Mouse (Mus musculus) left cerebral cortex, postnatal 36 days (tissue): ENCODE results near the gene Astn2. TPM values are rescaled to one million over a fixed set of nuclear protein-coding genes. Genes with fewer than 3 reads are reported as not detected.
"Not testable (repeated sequence)": the region's sequence is repeated elsewhere in the genome, so short reads cannot be mapped to it uniquely, and the experiment has no call there.

Experiments
- DNase-seq, 2 experiments: peaks; one replicate each; pipeline ENCODE4 v3.0.0; 2021 to 2022; ENCODE audit warnings: low spot score in 2 of 2, mixed read lengths in 1 of 2
- intact Hi-C: fragments of 180-260 bp; cut with DNase I; formaldehyde crosslinking; loops from one replicate; pipeline ENCODE4 v1.15.1; 2025
- total RNA-seq, 2 experiments: library from RNA; stranded (reverse); gene quantifications; 2 replicates each; pipeline ENCODE4 v1.2.3; 2021

Gene Astn2
- total RNA-seq, 2 experiments from 2014 or later: 39.3 to 44.0 TPM

- no peak for DNase-seq
- intact Hi-C loops: no loop called here
Measured at GRCm38 (mm10) chr4:65711678-65712077, 692.7 kb downstream of the Astn2 start.

DNA sequence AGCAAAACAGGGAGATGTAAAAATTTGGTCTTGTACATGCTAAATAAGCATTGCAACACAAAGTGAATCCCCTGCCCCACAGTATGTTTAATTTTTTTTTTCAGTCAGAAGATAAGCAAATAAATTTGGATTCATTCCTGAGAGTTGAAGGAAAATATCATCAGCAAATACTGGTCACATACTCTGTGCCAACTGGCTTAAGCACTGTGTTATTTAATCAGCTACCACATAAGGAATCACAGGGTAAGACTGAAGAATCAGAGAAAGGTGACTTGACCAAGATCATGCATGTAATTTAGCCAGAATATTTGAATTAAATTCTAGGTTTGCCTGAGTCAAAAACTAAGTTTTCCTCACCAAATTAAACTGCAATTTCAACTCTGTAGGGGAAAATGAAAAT, 693.8 kb downstream of the Astn2 start:
- no peak for DNase-seq
- intact Hi-C loops: no loop called here

DNA sequence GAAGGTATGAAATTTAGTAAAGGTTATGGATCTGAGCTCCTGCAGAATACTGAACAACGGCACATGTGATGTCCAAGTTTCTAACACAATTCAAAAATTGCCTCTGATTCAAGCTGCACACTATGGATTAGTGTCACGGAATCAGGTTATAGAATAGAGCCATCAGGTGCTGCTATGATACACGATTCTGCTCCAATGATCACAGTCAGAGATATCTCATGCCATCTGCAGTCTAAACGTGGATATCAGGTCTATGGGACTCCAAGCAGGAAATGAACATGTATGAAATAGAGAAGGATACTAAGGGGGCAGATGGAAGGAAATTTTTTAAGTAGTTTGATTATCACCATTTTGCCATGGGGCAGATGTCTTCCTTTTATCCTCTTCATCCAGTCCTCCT, 702.6 kb downstream of the Astn2 start:
- no peak for DNase-seq
- intact Hi-C loops: no loop called here

GRCm38 (mm10) chr4:65699743-65700361, 704.6 kb downstream of the Astn2 start:
- DNase-seq: peak; percentile 43 to 56
- intact Hi-C loops: no loop called here

DNA sequence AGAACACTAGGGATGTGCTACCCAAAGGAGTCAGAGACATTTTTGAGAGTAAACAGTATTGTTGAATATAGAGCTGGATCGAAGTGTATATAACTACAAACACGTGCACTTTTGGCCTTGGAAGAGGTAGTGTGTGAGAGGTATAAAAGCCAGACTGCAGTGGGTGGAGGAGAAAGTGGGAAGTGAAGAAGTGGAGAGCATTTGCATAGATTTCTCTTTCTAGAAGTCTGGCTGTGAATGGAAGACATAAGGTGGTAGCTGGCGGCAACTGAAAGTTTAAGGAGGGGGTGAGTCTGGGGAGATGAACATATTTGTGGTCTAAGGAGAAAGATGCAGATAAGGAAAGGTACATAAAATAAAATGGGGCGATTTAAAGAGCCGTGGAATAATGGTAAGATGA, 709.2 kb downstream of the Astn2 start:
- intact Hi-C loops: no loop called here
- DNase-seq: peak; percentile 34 to 52

- intact Hi-C loops: no loop called here
- no peak for DNase-seq
Measured at GRCm38 (mm10) chr4:65694011-65694410, 710.4 kb downstream of the Astn2 start.

DNA sequence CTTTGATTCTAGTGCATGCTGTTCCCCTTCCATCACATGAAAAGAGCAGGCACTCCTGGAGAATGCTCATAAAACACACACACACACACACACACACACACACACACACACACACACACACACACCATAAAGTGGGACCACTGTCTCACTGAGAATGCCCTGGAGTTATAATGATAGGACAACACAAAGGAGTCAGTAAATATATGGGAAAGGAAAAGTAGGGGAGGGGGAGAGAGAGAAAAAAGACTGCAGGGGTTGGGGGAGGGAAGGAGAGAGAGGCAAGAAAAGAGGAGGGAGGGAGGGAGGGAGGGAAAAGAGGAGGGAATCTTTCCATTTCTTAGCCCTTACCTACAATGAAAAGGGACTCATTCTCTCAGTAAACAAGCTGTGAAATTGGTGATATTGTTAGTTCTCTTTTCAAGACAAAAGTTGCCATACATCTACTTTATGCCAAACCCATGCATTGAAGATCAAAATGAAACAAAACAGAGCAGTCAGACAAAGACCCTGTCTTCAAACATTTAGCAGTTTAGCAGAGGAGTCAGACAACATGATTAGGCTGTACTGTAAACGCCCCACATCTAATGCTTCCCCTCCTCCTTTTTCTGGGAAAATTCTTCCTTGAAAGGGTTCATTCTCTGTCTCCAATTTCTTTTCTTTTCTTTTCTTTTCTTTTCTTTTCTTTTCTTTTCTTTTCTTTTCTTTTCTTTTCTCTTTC, 717.2 kb downstream of the Astn2 start:
- DNase-seq: no peak
- intact Hi-C loops: no loop called here

- intact Hi-C loops: no loop called here
- no peak for DNase-seq
Measured at GRCm38 (mm10) chr4:65686258-65687005, 718.0 kb downstream of the Astn2 start.

DNA sequence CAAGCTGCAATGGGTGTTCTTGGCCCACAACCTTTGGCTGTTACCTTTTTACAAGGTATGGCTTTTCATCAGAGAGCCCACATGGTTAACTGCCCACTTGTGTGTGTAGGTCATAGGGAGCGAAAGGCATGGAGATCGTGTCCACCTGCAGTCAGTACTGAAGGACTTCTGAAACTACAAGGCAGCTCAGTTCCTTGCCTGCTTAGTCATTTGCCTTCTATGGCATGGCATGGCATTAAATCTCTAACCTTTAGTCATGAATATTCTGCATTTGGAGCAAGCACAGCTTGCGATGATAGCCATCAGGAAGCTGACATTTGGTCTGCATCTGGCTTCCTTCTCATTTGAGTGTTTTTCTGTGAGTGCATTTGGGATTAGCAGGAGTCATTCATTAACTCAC, 720.0 kb downstream of the Astn2 start:
- no peak for DNase-seq
- intact Hi-C loops: no loop called here

GRCm38 (mm10) chr4:65679786-65680185, 724.6 kb downstream of the Astn2 start:
- intact Hi-C loops, DNase-seq: not testable (repeated sequence)

DNA sequence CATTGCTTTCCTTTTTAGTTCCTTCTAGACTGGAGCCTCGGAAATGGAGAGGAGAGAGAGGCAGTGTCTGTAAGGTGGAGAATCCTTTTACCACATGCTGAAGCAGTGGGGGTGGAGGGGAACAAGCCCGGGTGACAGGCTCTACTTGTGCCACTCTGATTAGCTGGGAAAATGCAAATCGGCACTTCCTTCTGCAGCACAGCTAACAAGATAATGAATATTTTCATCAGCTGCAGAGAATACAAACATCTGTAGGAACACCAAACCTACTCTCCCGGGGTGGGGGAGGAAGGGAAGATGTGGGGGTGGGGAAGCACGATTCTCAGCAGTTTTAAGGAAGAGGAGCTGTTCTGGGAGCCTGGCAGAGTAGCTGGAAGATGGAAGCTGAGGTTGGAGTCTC, 725.5 kb downstream of the Astn2 start:
- no peak for DNase-seq
- intact Hi-C loops: no loop called here

- intact Hi-C loops: no loop called here
- DNase-seq: no peak
Measured at GRCm38 (mm10) chr4:65678495-65678894, 725.9 kb downstream of the Astn2 start.

DNA sequence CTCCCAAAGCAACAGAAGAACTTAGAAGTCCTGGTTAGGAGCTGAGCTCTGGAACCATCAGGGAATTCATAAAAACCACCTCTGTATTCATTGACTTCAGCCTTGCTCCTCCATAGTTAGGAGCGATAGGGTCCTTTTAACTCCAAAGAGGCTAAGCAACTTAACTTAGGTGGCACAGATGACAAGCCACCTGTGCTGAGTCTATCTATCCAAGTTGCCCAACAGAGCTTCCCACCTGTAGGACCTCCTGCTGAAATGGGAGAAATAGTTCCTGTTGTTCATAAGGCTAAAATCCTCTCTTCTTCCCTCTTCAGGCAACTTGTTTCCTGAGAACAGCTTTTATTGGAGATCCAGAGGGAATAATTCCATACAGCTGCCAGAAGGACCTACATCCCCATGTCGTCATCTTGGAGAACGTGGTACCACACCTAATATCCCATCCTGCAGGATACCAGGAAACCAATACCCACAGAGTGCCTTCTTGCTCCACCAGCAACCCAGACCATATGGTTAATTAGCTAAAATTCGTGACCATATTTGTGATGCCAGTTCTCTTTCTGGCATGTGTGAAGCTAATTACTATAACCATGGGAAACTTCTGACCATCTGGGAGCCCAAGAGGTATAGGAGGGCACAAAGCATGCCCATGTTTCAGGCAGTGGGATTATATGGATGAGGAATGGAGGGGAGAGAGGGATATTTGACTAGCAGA, 730.0 kb downstream of the Astn2 start:
- intact Hi-C loops: no loop called here

DNA sequence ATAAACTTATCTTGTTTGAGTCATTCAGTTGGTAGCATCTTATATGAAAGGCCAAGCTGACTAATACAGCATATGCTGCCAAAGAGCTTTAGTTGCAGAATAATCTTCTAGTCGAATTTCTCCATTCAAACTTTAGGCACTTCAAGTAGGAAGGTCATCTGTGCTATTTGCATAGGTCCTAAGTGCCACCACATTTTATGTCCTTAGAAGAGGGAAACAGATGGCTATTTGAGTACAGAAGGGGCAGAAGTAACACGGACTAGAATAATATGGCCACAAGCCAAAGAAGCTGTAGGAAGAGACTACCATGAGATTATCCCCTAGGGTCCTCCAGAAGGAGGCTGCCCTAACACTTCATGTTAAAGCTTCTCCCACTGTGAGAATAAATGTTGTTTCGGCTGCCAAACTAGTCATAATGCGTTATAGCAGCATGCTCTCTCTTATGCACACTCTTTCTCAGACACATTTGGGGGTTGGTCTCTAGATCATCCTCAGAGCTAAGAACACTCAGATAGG, 730.9 kb downstream of the Astn2 start:
- intact Hi-C loops: no loop called here
- DNase-seq: no peak

More for the DNA sequence above, 730.0 kb downstream of the Astn2 start:
- DNase-seq: no peak

- DNase-seq: no peak
- intact Hi-C loops: no loop called here
Measured at GRCm38 (mm10) chr4:65672294-65672693, 732.1 kb downstream of the Astn2 start.

- no peak for DNase-seq
- intact Hi-C loops: no loop called here
Measured at GRCm38 (mm10) chr4:65671585-65672184, 732.7 kb downstream of the Astn2 start.

- DNase-seq: no peak
- intact Hi-C loops: no loop called here
Measured at GRCm38 (mm10) chr4:65667030-65667610, 737.3 kb downstream of the Astn2 start.

DNA sequence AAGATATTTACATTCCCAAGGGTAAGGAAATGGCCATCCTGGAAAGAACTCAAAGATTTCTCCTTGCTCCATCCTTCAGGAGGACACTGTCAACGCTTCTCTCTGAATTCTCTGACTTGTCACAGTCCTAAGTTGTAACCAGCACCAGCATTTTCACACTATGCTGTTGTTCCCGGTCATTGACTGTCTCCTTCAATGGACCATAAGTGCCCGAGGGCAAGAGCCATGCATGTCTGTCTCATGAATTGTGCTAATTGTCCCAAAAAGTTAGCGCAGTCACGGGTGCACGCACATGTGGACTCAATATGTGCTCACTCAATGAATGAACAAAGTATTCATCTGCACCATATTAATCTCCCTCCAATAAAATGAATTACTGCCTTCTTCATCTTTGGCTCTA, 741.2 kb downstream of the Astn2 start:
- DNase-seq: no peak
- intact Hi-C loops: no loop called here

DNA sequence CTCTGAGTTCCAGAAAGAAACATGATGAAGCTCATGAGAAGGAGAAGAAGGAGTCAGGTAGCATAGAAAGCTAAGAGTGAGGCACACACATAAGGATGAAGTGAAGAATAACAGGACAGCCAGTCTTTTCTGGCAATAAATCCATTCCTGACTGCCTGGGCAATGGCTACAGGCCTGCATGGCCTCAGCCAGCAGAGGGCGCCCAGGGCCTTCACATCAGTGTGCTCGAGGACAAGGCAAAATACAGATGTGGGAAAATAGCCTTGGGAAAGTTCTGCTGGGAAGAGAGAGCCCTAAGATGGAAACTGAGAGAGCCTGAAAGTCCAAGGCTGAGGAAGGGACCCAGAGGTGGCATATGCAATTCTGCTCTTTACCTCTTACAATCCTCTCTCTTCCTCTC, 749.7 kb downstream of the Astn2 start:
- peak; percentile 77 to 79 for DNase-seq
- intact Hi-C loops: loop anchor here (5.0 kb wide), 1 partner anchor 748 kb away; the partner anchor contains the start of gene Astn2
